In genomic region chr14:99943156-99943555, GRCm38 (mm10) we compare ENCODE assay signal across 8 mouse cellular contexts.
DNase-seq lines count a peak whose midpoint lies in the region; ATAC-seq and TF ChIP-seq lines count a peak whose summit lies in the region.

No protein-coding gene starts in this region.

- peak overlapping the region; percentile 52 for H3K27ac ChIP-seq in heart, embryonic 16.5 days (ENCODE audit: low read length)
- H3K27ac ChIP-seq in kidney, postnatal 0 days, result peak overlapping the region; percentile 47; the same call in 1 of the 2 replicates
- no peak overlapping the region for H3K27ac ChIP-seq in lung, postnatal 0 days (ENCODE audit: low read length)

- TF ChIP-seq EP300 in lung, postnatal 0 days (IDR thresholded peaks at IDR 0.05), result no peak

- H3K9me3 ChIP-seq in heart, embryonic 16.5 days (replicated peaks; ENCODE audit: control insufficient read depth, low read length), result no peaks in the 10 kb centered on the region
- H3K9me3 ChIP-seq in kidney, postnatal 0 days (replicated peaks; ENCODE audit: low read length), result no peaks in the 10 kb centered on the region
- H3K9me3 ChIP-seq in lung, postnatal 0 days (ENCODE audit: low read length), result no peaks in the 10 kb centered on the region

- ATAC-seq in heart, embryonic 16.5 days (replicated peaks; ENCODE audit: extremely low read depth, insufficient read depth, low FRiP score), result peak; percentile 86
- peak; percentile 88 for ATAC-seq in kidney, postnatal 0 days (replicated peaks; ENCODE audit: low FRiP score, low read depth)
- ATAC-seq in lung, postnatal 0 days, result peak; percentile 54

- DNase-seq in B cell, adult 2 months, result peak; percentile 31 to 37
- DNase-seq in Muller cell, postnatal 12 days (ENCODE audit: inconsistent ontology term), result peak; percentile 44
- peak; percentile 20 for DNase-seq in embryo, embryonic 9.5 days (ENCODE audit: extremely low spot score)
- peak; percentile 74 for DNase-seq in kidney, postnatal 0 days (ENCODE audit: low spot score)
- DNase-seq in lung, postnatal 0 days (ENCODE audit: low spot score), result peak; percentile 62
- peak; percentile 69 for DNase-seq in retina, embryonic 14.5 days (ENCODE audit: low spot score)
- DNase-seq in left cerebral cortex, adult 11 months (ENCODE audit: low spot score), result no peak

- peak overlapping the region; percentile 18; the same call in 1 of the 2 replicates for H3K9ac ChIP-seq in heart, embryonic 16.5 days (ENCODE audit: low read length)
- H3K9ac ChIP-seq in kidney, postnatal 0 days (ENCODE audit: low read depth, low read length), result no peak overlapping the region
- no peak overlapping the region for H3K9ac ChIP-seq in lung, postnatal 0 days (replicated peaks; ENCODE audit: low read depth)

- H3K4me2 ChIP-seq in heart, embryonic 16.5 days (ENCODE audit: low read depth, low read length), result peak overlapping the region; percentile 33; the same call in 1 of the 2 replicates
- peak overlapping the region; percentile 15; the same call in 1 of the 2 replicates for H3K4me2 ChIP-seq in kidney, postnatal 0 days (ENCODE audit: low read length)
- H3K4me2 ChIP-seq in lung, postnatal 0 days (replicated peaks; ENCODE audit: low read depth, low read length), result peak overlapping the region; percentile 31

- 11% methylated on average over 8 of the region's 8 CpGs for WGBS in heart, embryonic 16.5 days
- 9% methylated on average over 8 of the region's 8 CpGs for WGBS in kidney, postnatal 0 days
- 2% methylated on average over 8 of the region's 8 CpGs for WGBS in lung, postnatal 0 days

- peaks cover 23% of the 10 kb centered on the region for H3K4me1 ChIP-seq in heart, embryonic 16.5 days (ENCODE audit: control insufficient read depth, insufficient read depth, low read length)
- H3K4me1 ChIP-seq in kidney, postnatal 0 days (replicated peaks; ENCODE audit: insufficient read depth, low read length), result peaks cover 18% of the 10 kb centered on the region
- H3K4me1 ChIP-seq in lung, postnatal 0 days (ENCODE audit: insufficient read depth, low read depth, low read length), result peaks cover 7% of the 10 kb centered on the region; the same call in 1 of the 2 replicates

- no peak overlapping the region for H3K4me3 ChIP-seq in heart, embryonic 16.5 days (ENCODE audit: low read length)
- no peak overlapping the region for H3K4me3 ChIP-seq in kidney, postnatal 0 days (replicated peaks; ENCODE audit: low read depth, low read length)
- no peak overlapping the region for H3K4me3 ChIP-seq in lung, postnatal 0 days (ENCODE audit: low read depth, low read length)

- H3K36me3 ChIP-seq in heart, embryonic 16.5 days (ENCODE audit: control insufficient read depth, insufficient read depth), result no peaks in the 10 kb centered on the region
- H3K36me3 ChIP-seq in kidney, postnatal 0 days (ENCODE audit: insufficient read depth, low read length), result no peaks in the 10 kb centered on the region
- no peaks in the 10 kb centered on the region for H3K36me3 ChIP-seq in lung, postnatal 0 days (ENCODE audit: insufficient read depth, low read length)

- TF ChIP-seq CTCF in kidney, postnatal 0 days (IDR thresholded peaks at IDR 0.05; ENCODE audit: low read depth), result no peak
- no peak for TF ChIP-seq CTCF in lung, postnatal 0 days (IDR thresholded peaks at IDR 0.05)

- no peaks in the 10 kb centered on the region for H3K27me3 ChIP-seq in heart, embryonic 16.5 days (ENCODE audit: control insufficient read depth, insufficient read depth, low read length)
- no peaks in the 10 kb centered on the region for H3K27me3 ChIP-seq in kidney, postnatal 0 days (ENCODE audit: insufficient read depth, low read length)
- no peaks in the 10 kb centered on the region for H3K27me3 ChIP-seq in lung, postnatal 0 days (replicated peaks; ENCODE audit: insufficient read depth, low read length)
